ENCODE assay signal across 1 mouse cellular context in genomic region chr5:134522524-134522923, GRCm38 (mm10).
TF ChIP-seq lines count a peak whose summit lies in the region.

No protein-coding gene starts in this region.

TF ChIP-seq in ES-E14, 5 proteins besides CTCF, POLR2A, EP300 and RAD21 (continued from another document):
- TF ChIP-seq ZNF384 (IDR thresholded peaks at IDR 0.05; ENCODE audit: low read depth, low read length) (no peak), CHD2 (IDR thresholded peaks at IDR 0.05; ENCODE audit: low read depth, low read length) (no peak), ZC3H11A (IDR thresholded peaks at IDR 0.05; ENCODE audit: borderline replicate concordance, low read depth, low read length) (no peak)
TF ChIP-seq in ES-E14: peak in this region for 0.
